Mouse (Mus musculus) macrophage (primary cell): ENCODE data around the gene Ehbp1. TPM values are rescaled to one million over a fixed set of nuclear protein-coding genes. Genes with fewer than 3 reads are reported as not detected.

Source experiments
- H3K27ac ChIP-seq: fragments of 350-480 bp; formaldehyde crosslinking; 2 replicates; pipeline ENCODE4 v1.9.0; 2021
- H3K36me3 ChIP-seq: fragments of 350-480 bp; formaldehyde crosslinking; 2 replicates; pipeline ENCODE4 v1.9.0; 2021; ENCODE audit errors: inconsistent target
- H3K4me3 ChIP-seq: fragments of 350-480 bp; formaldehyde crosslinking; 2 replicates; pipeline ENCODE4 v1.9.0; 2021; ENCODE audit errors: inconsistent target
- H3K79me2 ChIP-seq: fragments of 350-480 bp; formaldehyde crosslinking; 2 replicates; pipeline ENCODE4 v1.9.0; 2021; ENCODE audit errors: inconsistent target
- WGBS: methylation state at CpG from one replicate; pipeline ENCODE4 v1.1.7; 2026; ENCODE audit warnings: inconsistent platforms; ENCODE audit not compliant: missing documents; 5-methylcytosine and 5-hydroxymethylcytosine counted together
- polyA plus RNA-seq: library from polyadenylated mRNA; stranded (reverse); fragments of 250-400 nt; gene quantifications from 3 replicates; pipeline ENCODE4 v1.2.4, GENCODE M21; 2018; ENCODE audit warnings: inconsistent platforms

Ehbp1 gene
- polyA plus RNA-seq, 1 experiment from 2014 or later, result 2.8 TPM

GRCm38 (mm10) chr11:21992761-21993596 is 349.1 kb downstream of the Ehbp1 start:
- Histone ChIP-seq H3K27ac (no peak overlapping the region), H3K36me3 (no peaks in the 10 kb centered on the region), H3K79me2 (no peaks in the 10 kb centered on the region), H3K4me3 (no peak overlapping the region)
- 9% methylated on average over 70 of the region's 96 CpGs for WGBS

GRCm38 (mm10) chr11:21988398-21988946 is 353.6 kb downstream of the Ehbp1 start:
- no peak overlapping the region for H3K27ac ChIP-seq
- no peak overlapping the region for H3K4me3 ChIP-seq
- WGBS, result 79% methylated on average over 1 of the region's 1 CpGs
- no peaks in the 10 kb centered on the region for H3K79me2 ChIP-seq
- H3K36me3 ChIP-seq, result no peaks in the 10 kb centered on the region

- H3K36me3 ChIP-seq, result no peaks in the 10 kb centered on the region
- WGBS, result 14% methylated on average over 1 of the region's 1 CpGs
- no peak overlapping the region for H3K4me3 ChIP-seq
- no peaks in the 10 kb centered on the region for H3K79me2 ChIP-seq
- no peak overlapping the region for H3K27ac ChIP-seq
Measured at GRCm38 (mm10) chr11:21985118-21985517, 357.0 kb downstream of the Ehbp1 start.

- Histone ChIP-seq H3K27ac (no peak overlapping the region), H3K79me2 (no peaks in the 10 kb centered on the region), H3K36me3 (no peaks in the 10 kb centered on the region), H3K4me3 (no peak overlapping the region)
- WGBS, result 74% methylated on average over 5 of the region's 5 CpGs
Measured at GRCm38 (mm10) chr11:21974005-21974531, 368.0 kb downstream of the Ehbp1 start.

- H3K79me2 ChIP-seq, result no peaks in the 10 kb centered on the region
- WGBS, result 83% methylated on average over 3 of the region's 3 CpGs
- no peak overlapping the region for H3K27ac ChIP-seq
- H3K36me3 ChIP-seq, result no peaks in the 10 kb centered on the region
- H3K4me3 ChIP-seq, result no peak overlapping the region
Measured at GRCm38 (mm10) chr11:21973597-21973996, 368.5 kb downstream of the Ehbp1 start.

- Histone ChIP-seq H3K79me2 (no peaks in the 10 kb centered on the region), H3K27ac (no peak overlapping the region), H3K4me3 (no peak overlapping the region), H3K36me3 (no peaks in the 10 kb centered on the region)
- WGBS, result 92% methylated on average over 3 of the region's 3 CpGs
Measured at GRCm38 (mm10) chr11:21968922-21969321, 373.2 kb downstream of the Ehbp1 start.

Other genes starting within 250 kb of the Ehbp1 start
- 1.1 to 2.1 TPM (median 1.8 TPM) in 3 replicates for gene Tmem17, start 169.8 kb upstream of the Ehbp1 start, polyA plus RNA-seq